Mouse (Mus musculus): ENCODE results near the gene Snx22.

DNA sequence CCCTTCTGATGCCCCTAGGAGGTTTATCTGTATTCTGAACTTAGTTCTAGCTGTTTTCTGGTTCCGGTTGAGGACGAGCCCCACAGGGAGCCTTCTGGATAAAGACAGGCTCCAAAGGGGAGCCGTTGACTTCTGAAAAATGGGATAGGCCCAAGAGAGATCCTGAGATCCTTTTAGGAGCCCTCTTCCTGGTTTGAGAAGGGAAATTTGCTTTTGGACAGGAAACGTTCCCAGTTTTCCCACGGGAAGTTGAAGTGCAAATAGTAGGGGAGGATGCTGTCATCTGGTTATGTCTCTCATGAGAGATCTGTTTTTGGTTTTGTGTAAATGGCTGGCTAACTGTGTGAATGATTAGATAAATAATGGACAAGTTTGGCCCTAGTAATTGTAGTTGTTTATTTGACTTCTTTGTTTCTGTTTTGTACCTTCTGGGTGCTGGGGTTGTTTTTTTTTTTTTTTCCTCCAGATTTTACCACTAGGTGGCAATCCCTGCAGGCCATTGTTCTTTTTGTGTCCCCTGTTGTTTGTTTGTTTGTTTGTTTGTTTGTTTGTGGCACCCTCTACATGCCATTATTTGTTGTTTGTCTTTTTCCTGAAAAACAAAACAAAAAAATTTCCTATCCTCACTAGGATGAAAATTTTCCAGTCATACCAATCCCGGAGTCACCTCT, 19.5 kb downstream of the Snx22 start:
- no peak for TF ChIP-seq GATA1 (IDR thresholded peaks at IDR 0.05; ENCODE audit: borderline replicate concordance, low read length)
- TF ChIP-seq FLI1 (IDR thresholded peaks at IDR 0.05; ENCODE audit: low read length): no peak

All from megakaryocyte, embryonic 14.5 days (primary cell).